Mouse (Mus musculus) mesoderm, embryonic 11.5 days (tissue): ENCODE measurements around the gene Sepsecs.

Experiments used
- DNase-seq: peaks from one replicate; pipeline ENCODE4 v3.0.0-alpha.2; 2012; ENCODE audit warnings: low read depth, low spot score

Sepsecs gene

GRCm38 (mm10) chr5:52643947-52644840 lies 25.3 kb downstream of the Sepsecs start:
- peak; percentile 59 for DNase-seq

DNA sequence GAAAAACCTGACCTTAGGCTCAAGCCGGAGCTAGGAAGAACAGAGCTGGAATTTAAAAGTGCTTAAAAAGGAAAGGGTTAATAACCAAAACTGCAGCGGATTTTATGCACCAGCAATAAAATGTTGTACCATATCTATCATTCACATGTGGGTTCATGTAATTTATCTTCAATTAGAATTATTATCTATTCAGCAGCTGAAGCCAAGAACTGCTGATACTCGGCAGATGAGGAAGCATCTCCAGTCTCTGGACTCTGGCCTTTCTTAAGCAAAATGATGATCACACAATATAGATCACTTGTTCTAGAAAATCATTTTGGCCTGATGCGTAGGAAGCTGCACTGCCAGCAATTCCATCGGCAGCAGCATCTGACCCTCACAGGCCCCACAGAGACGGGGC lies 27.8 kb downstream of the Sepsecs start:
- DNase-seq, result no peak

DNA sequence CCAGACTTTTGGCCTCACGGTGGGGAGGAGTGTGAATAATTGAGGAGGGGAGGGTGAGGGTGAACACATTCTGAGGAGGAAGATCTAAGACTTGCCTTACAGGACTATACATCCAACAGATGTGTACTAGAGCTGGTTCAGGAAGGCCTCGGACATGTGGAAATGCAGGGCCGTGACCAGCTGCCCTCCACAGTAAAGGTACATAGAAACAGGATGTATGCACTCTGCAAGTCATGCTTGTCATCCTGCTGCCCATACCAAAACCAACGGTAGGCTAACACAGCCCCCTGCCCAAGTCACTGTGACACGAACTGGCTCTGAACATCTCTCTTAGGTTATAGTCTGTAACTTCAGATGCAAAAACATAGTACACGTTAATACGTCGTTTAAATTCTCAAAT lies 30.6 kb downstream of the Sepsecs start:
- no peak for DNase-seq

DNA sequence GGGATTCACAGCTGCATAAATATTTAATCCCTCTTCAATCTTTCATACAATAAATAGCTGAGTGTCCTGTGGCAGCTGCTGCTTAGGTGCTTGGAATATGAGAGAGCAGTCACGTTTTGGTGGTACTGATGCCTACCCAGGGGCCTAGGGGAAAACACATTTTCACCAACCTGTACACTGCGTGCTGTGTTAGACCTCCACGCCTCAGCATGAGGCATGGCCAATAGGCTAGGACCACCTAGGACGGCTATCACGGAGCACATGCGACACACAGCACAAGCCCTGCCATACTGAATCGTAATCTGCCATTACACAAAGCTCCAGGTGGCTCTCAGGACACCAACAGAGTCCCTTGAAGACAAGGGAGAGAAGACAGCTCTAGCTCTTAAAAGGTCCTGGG lies 31.5 kb downstream of the Sepsecs start:
- DNase-seq, result no peak

GRCm38 (mm10) chr5:52636923-52637322 lies 32.6 kb downstream of the Sepsecs start:
- DNase-seq, result no peak

- no peak for DNase-seq
Observed at GRCm38 (mm10) chr5:52636025-52636755, 33.3 kb downstream of the Sepsecs start.

DNA sequence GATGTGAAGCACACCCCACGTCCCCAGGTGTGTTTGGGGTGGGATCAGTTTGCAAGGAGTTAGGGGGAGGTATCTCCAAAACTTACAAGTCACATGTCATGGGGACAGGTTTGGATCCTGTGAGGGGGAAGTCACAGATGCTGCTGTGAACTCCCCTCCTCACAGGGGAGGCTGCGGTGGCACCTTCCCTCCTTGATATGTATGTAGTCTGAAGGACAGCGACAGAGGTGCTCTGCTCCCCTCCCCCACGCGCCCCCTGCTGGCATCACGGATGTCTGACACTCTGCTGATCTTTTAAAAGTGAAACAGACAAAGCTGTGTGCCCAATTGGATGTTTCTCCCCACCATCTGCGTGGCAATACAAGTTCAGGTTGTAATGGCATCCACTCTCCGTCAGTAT lies 35.5 kb downstream of the Sepsecs start:
- DNase-seq, result peak; percentile 56

- DNase-seq, result no peak
Observed at GRCm38 (mm10) chr5:52630541-52630940, 39.0 kb downstream of the Sepsecs start.

GRCm38 (mm10) chr5:52629214-52629613 lies 40.3 kb downstream of the Sepsecs start:
- no peak for DNase-seq

GRCm38 (mm10) chr5:52628783-52629182 lies 40.7 kb downstream of the Sepsecs start:
- DNase-seq, result no peak

GRCm38 (mm10) chr5:52627713-52628112 lies 41.8 kb downstream of the Sepsecs start:
- DNase-seq, result no peak

DNA sequence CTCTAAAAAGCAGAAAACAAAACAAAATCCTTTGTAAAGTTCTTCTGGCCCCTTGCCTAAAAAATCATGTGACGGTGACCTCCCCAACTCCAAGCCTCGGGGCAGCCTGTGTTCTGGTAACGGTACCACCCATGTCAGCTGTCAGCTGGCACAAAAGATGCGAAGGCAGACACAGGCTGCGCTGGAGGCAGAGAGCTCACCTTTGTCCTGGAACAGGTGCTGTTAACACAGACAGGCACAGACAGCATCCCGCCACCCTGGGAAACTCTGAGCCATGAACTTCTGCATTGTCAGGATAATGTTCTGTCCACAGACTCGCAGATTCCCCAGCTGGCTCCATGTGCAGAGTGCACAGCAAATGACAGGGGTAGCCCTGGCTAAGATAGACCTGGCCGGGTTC lies 43.4 kb downstream of the Sepsecs start:
- no peak for DNase-seq

DNA sequence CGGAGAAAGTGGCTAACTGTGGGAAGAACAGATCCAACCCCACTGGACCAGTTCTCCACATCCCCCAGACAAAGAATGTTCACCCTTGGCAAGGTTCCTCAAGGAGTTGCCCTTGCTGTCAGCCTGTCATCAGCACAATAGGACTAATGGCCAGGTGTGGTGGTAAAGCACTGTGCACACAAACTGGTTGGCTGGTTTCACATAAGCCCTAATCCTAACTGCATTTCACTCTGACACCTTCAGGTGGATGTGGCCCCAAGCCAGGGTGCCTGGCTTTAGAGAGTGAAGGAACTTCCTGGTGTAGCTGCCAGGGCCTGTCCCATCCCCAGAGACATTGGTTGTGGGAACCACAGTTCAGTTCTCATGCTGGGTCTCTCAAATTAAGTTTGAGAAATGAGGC lies 44.6 kb downstream of the Sepsecs start:
- DNase-seq, result no peak

GRCm38 (mm10) chr5:52623099-52623498 lies 46.4 kb downstream of the Sepsecs start:
- DNase-seq, result no peak

- DNase-seq, result peak; percentile 57
Observed at GRCm38 (mm10) chr5:52618348-52619270, 50.9 kb downstream of the Sepsecs start.

DNA sequence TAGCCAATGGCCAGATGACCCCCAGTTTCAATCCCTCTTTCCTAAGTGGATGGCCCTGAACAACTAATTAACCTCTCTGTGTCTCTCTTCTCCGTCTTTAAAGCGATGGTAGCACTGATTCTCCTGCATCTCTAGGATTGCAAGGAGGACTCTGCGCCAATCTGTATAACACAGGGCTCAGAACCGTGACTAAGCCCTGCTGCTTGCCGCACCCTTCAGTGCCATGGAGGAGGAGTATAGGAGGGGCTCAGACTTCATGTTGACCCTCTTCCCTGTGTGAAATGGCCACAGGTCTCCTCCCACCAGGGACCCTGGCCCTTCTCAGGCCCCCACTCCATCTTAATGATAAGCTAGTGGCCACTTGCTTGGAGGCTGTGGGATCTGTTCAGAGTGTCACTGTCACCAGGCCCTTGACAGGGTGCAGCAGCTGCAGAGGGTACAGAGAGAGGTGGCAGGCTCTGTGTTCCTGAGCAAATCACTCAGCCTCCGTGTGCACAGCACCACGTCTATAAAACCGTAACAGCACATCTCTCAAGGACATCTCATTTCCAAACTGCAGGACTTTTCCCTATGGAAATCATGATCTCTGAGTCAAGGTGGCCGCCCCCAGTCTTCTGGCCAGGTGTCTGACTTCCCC lies 51.7 kb downstream of the Sepsecs start:
- DNase-seq, result no peak

DNA sequence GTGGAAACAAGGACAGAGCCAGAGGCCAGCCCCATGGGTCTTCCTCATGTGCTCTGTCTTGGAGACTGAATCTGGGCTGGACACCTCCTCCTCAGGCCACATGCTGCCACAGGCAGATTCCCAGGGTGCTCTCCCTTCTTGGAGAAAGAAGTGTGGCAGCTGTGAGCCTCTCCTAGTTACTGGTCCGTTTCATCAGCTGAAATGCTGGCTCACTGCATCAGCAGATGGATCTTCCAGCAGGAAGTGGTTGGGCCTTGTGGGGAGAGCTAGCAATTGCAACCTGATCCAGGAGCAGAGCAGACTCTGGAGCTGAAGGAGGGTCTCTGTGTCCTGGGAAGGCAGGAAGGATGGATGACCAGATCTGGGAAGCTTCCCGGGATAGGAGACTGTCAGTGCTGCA lies 53.0 kb downstream of the Sepsecs start:
- peak; percentile 37 for DNase-seq

- no peak for DNase-seq
Observed at GRCm38 (mm10) chr5:52615421-52615820, 54.1 kb downstream of the Sepsecs start.

- no peak for DNase-seq
Observed at GRCm38 (mm10) chr5:52614686-52615085, 54.8 kb downstream of the Sepsecs start.

GRCm38 (mm10) chr5:52612776-52613175 lies 56.7 kb downstream of the Sepsecs start:
- no peak for DNase-seq

- no peak for DNase-seq
Observed at GRCm38 (mm10) chr5:52611315-52611895, 58.1 kb downstream of the Sepsecs start.
